Mouse (Mus musculus) neural tube, embryonic 11.5 days (tissue): ENCODE data around the gene Smarca4. TPM values are rescaled to one million over a fixed set of nuclear protein-coding genes. Genes with fewer than 3 reads are reported as not detected.

ENCODE experiments used
- ATAC-seq: fragments of 200-750 bp; cut with Nextera tagmentation; 2 replicates; pipeline ENCODE4 v1.8.0; 2017; ENCODE audit warnings: moderate number of reproducible peaks, mild to moderate bottlenecking, moderate TSS enrichment, moderate library complexity; ENCODE audit not compliant: insufficient read depth, low FRiP score, low TSS enrichment
- DNase-seq: peaks from one replicate; pipeline ENCODE4 v3.0.0-alpha.2; 2015; ENCODE audit warnings: low spot score
- H3K27ac ChIP-seq: fragments of 300-500 bp; sonication (generic); 2 replicates; pipeline ENCODE4 v1.5.1; 2014; ENCODE audit warnings: low read depth, mild to moderate bottlenecking, low read length
- H3K27me3 ChIP-seq: fragments of 300-500 bp; sonication (generic); 2 replicates; pipeline ENCODE4 v1.6.1; 2014; ENCODE audit warnings: mild to moderate bottlenecking, low read length, mixed read lengths; ENCODE audit not compliant: control insufficient read depth, insufficient read depth
- H3K36me3 ChIP-seq: fragments of 300-500 bp; sonication (generic); 2 replicates; pipeline ENCODE4 v1.6.1; 2014; ENCODE audit warnings: mild to moderate bottlenecking, low read length, moderate library complexity, mixed read lengths; ENCODE audit not compliant: control insufficient read depth, insufficient read depth
- H3K4me1 ChIP-seq: fragments of 300-500 bp; sonication (generic); 2 replicates; pipeline ENCODE4 v1.6.1; 2014; ENCODE audit warnings: low read length, mixed read lengths; ENCODE audit not compliant: control insufficient read depth, insufficient read depth
- H3K4me2 ChIP-seq: fragments of 300-500 bp; sonication (generic); 2 replicates; pipeline ENCODE4 v1.6.1; 2014; ENCODE audit warnings: low read depth, mild to moderate bottlenecking, moderate library complexity
- H3K4me3 ChIP-seq: fragments of 300-500 bp; sonication (generic); 2 replicates; pipeline ENCODE4 v1.5.1; 2014; ENCODE audit warnings: low read depth, low read length
- H3K9ac ChIP-seq: fragments of 300-500 bp; sonication (generic); 2 replicates; pipeline ENCODE4 v1.6.1; 2014; ENCODE audit warnings: mild to moderate bottlenecking, low read length
- H3K9me3 ChIP-seq: fragments of 300-500 bp; sonication (generic); 2 replicates; pipeline ENCODE4 v1.6.1; 2016; ENCODE audit warnings: low read length; ENCODE audit not compliant: control insufficient read depth
- WGBS: fragments of 180-500 bp; shearing (Covaris S2); extraction: QIAGEN DNeasy Blood & Tissue Kit; methylation state at CpG from one replicate; pipeline ENCODE4 v1.1.7; 2014; 5-methylcytosine and 5-hydroxymethylcytosine counted together
- polyA plus RNA-seq: library from polyadenylated mRNA; unstranded; fragments of >200 nt; fragmentation: Nextera tagmentation; extraction: Ambion mirVana; gene quantifications from 2 replicates; pipeline ENCODE4 v1.2.1, GENCODE M21; 2014

Gene Smarca4
- 172 and 175 TPM in 2 replicates for polyA plus RNA-seq

- 1% methylated on average over 38 of the region's 45 CpGs for WGBS
- Histone ChIP-seq H3K4me1 (peaks cover 12% of the 10 kb centered on the region), H3K36me3 (no peaks in the 10 kb centered on the region), H3K9ac (peak within 1 kb of the TSS; percentile 95), H3K4me2 (peak within 1 kb of the TSS; percentile 58), H3K27me3 (no peaks in the 10 kb centered on the region), H3K9me3 (no peaks in the 10 kb centered on the region), H3K27ac (peak within 1 kb of the TSS; percentile 99), H3K4me3 (peak within 1 kb of the TSS; percentile 70)
- DNase-seq (peak; percentile 100), ATAC-seq (peak; percentile 91)
These were observed at the start of gene Smarca4 for GRCm38 (mm10) chr9:21615617-21616231. TSS of gene Smarca4 (plus strand) at chr9:21616169.

- Histone ChIP-seq H3K9me3 (no peaks in the 10 kb centered on the region), H3K4me2 (no peak overlapping the region), H3K27me3 (no peaks in the 10 kb centered on the region), H3K36me3 (peaks cover 8% of the 10 kb centered on the region), H3K27ac (no peak overlapping the region), H3K9ac (no peak overlapping the region), H3K4me1 (no peaks in the 10 kb centered on the region), H3K4me3 (no peak overlapping the region)
- ATAC-seq = no peak
- no peak for DNase-seq
- 84% methylated on average over 1 of the region's 1 CpGs for WGBS
These were observed 49.4 kb upstream of the Smarca4 start for GRCm38 (mm10) chr9:21566538-21566937.

GRCm38 (mm10) chr9:21567051-21567450, 48.9 kb upstream of the Smarca4 start:
- Histone ChIP-seq H3K27ac (no peak overlapping the region), H3K4me2 (no peak overlapping the region), H3K36me3 (peaks cover 8% of the 10 kb centered on the region), H3K9me3 (no peaks in the 10 kb centered on the region), H3K9ac (no peak overlapping the region), H3K4me3 (no peak overlapping the region), H3K4me1 (no peaks in the 10 kb centered on the region), H3K27me3 (no peaks in the 10 kb centered on the region)
- DNase-seq = no peak
- ATAC-seq = no peak
- WGBS = 86% methylated on average over 2 of the region's 2 CpGs

GRCm38 (mm10) chr9:21568657-21569255, 47.2 kb upstream of the Smarca4 start:
- ATAC-seq (no peak), DNase-seq (no peak)
- H3K4me3 ChIP-seq = no peak overlapping the region
- no peaks in the 10 kb centered on the region for H3K4me1 ChIP-seq
- H3K27ac ChIP-seq = no peak overlapping the region
- H3K9me3 ChIP-seq = no peaks in the 10 kb centered on the region
- WGBS = 88% methylated on average over 8 of the region's 8 CpGs
- no peak overlapping the region for H3K9ac ChIP-seq
- no peak overlapping the region for H3K4me2 ChIP-seq
- peaks cover 10% of the 10 kb centered on the region for H3K36me3 ChIP-seq
- H3K27me3 ChIP-seq = no peaks in the 10 kb centered on the region

GRCm38 (mm10) chr9:21574012-21574801, 41.8 kb upstream of the Smarca4 start:
- DNase-seq (no peak), ATAC-seq (no peak)
- WGBS = 96% methylated on average over 8 of the region's 8 CpGs
- Histone ChIP-seq H3K9me3 (no peaks in the 10 kb centered on the region), H3K36me3 (peaks cover 23% of the 10 kb centered on the region), H3K4me1 (no peaks in the 10 kb centered on the region), H3K9ac (no peak overlapping the region), H3K27ac (no peak overlapping the region), H3K4me2 (no peak overlapping the region), H3K27me3 (no peaks in the 10 kb centered on the region), H3K4me3 (no peak overlapping the region)

- no peak for DNase-seq
- Histone ChIP-seq H3K4me1 (no peaks in the 10 kb centered on the region), H3K9me3 (no peaks in the 10 kb centered on the region), H3K9ac (no peak overlapping the region), H3K4me3 (no peak overlapping the region), H3K27ac (no peak overlapping the region), H3K4me2 (no peak overlapping the region), H3K36me3 (peaks cover 19% of the 10 kb centered on the region), H3K27me3 (no peaks in the 10 kb centered on the region)
- 92% methylated on average over 10 of the region's 10 CpGs for WGBS
- ATAC-seq = no peak
These were observed 40.7 kb upstream of the Smarca4 start for GRCm38 (mm10) chr9:21575253-21575652.

GRCm38 (mm10) chr9:21576286-21576685, 39.7 kb upstream of the Smarca4 start:
- no peak for ATAC-seq
- 84% methylated on average over 1 of the region's 1 CpGs for WGBS
- Histone ChIP-seq H3K4me1 (no peaks in the 10 kb centered on the region), H3K27me3 (no peaks in the 10 kb centered on the region), H3K27ac (no peak overlapping the region), H3K9ac (no peak overlapping the region), H3K9me3 (no peaks in the 10 kb centered on the region), H3K36me3 (peaks cover 15% of the 10 kb centered on the region), H3K4me2 (no peak overlapping the region), H3K4me3 (no peak overlapping the region)
- no peak for DNase-seq

GRCm38 (mm10) chr9:21578226-21578625, 37.7 kb upstream of the Smarca4 start:
- H3K4me1 ChIP-seq = no peaks in the 10 kb centered on the region
- no peak overlapping the region for H3K4me3 ChIP-seq
- peaks cover 16% of the 10 kb centered on the region for H3K36me3 ChIP-seq
- ATAC-seq (no peak), DNase-seq (no peak)
- WGBS = 76% methylated on average over 3 of the region's 3 CpGs
- no peak overlapping the region for H3K4me2 ChIP-seq
- H3K9me3 ChIP-seq = no peaks in the 10 kb centered on the region
- H3K9ac ChIP-seq = no peak overlapping the region
- H3K27ac ChIP-seq = no peak overlapping the region
- no peaks in the 10 kb centered on the region for H3K27me3 ChIP-seq
